Mouse (Mus musculus) liver, embryonic 13.5 days (tissue): Measurements from ENCODE around the gene Kcp. TPM values are rescaled to one million over a fixed set of nuclear protein-coding genes. Genes with fewer than 3 reads are reported as not detected.

Source experiments
- ATAC-seq: fragments of 200-750 bp; cut with Nextera tagmentation; 2 replicates; pipeline ENCODE4 v1.8.0; 2017; ENCODE audit warnings: low read depth, mild to moderate bottlenecking, moderate number of reproducible peaks, moderate library complexity
- DNase-seq: peaks from one replicate; pipeline ENCODE4 v3.0.0; 2022
- H3K27ac ChIP-seq: fragments of 300-500 bp; sonication (generic); 2 replicates; pipeline ENCODE4 v1.5.1; 2015; ENCODE audit warnings: moderate library complexity, mild to moderate bottlenecking, inconsistent platforms
- H3K27me3 ChIP-seq: fragments of 300-500 bp; sonication (generic); 2 replicates; pipeline ENCODE4 v1.6.1; 2015; ENCODE audit warnings: mild to moderate bottlenecking, inconsistent platforms
- H3K36me3 ChIP-seq: fragments of 300-500 bp; sonication (generic); 2 replicates; pipeline ENCODE4 v1.6.1; 2015; ENCODE audit warnings: mild to moderate bottlenecking, inconsistent platforms
- H3K4me1 ChIP-seq: fragments of 300-500 bp; sonication (generic); replicated peaks from 2 replicates; pipeline ENCODE4 v1.6.1; 2015; ENCODE audit warnings: inconsistent platforms
- H3K4me2 ChIP-seq: fragments of 300-500 bp; sonication (generic); 2 replicates; pipeline ENCODE4 v1.6.1; 2015; ENCODE audit warnings: inconsistent platforms, mild to moderate bottlenecking, moderate library complexity
- H3K4me3 ChIP-seq: fragments of 300-500 bp; sonication (generic); replicated peaks from 2 replicates; pipeline ENCODE4 v1.5.1; 2015; ENCODE audit warnings: mild to moderate bottlenecking, inconsistent platforms
- H3K9ac ChIP-seq: fragments of 300-500 bp; sonication (generic); 2 replicates; pipeline ENCODE4 v1.6.1; 2015; ENCODE audit warnings: mild to moderate bottlenecking, inconsistent platforms
- H3K9me3 ChIP-seq: fragments of 300-500 bp; sonication (generic); replicated peaks from 2 replicates; pipeline ENCODE4 v1.6.1; 2016; ENCODE audit warnings: inconsistent platforms
- WGBS: fragments of 180-500 bp; shearing (Covaris S2); methylation state at CpG from one replicate; pipeline ENCODE4 v1.1.7; 2015; ENCODE audit not compliant: insufficient replicate concordance; 5-methylcytosine and 5-hydroxymethylcytosine counted together
- polyA plus RNA-seq: library from polyadenylated mRNA; unstranded; fragments of >200 nt; fragmentation: Nextera tagmentation; extraction: Ambion mirVana; gene quantifications from 2 replicates; pipeline ENCODE4 v1.2.1, GENCODE M21; 2015

Kcp gene
- polyA plus RNA-seq = 1.5 and 1.6 TPM in 2 replicates

GRCm38 (mm10) chr6:29507447-29508309 lies at the start of gene Kcp:
Gene Kcp, minus strand, starts transcription at chr6:29507952.
- Histone ChIP-seq H3K27ac (no peak within 1 kb of the TSS), H3K27me3 (peaks cover 59% of the 10 kb centered on the region), H3K9ac (peak within 1 kb of the TSS; percentile 41; the same call in 1 of the 2 replicates), H3K4me3 (peak within 1 kb of the TSS; percentile 52), H3K9me3 (no peaks in the 10 kb centered on the region), H3K4me1 (peaks cover 24% of the 10 kb centered on the region), H3K36me3 (no peaks in the 10 kb centered on the region), H3K4me2 (peak within 1 kb of the TSS; percentile 65)
- no peak for DNase-seq
- ATAC-seq = peak; percentile 39; the same call in 1 of the 2 replicates
- WGBS = 1% methylated on average over 46 of the region's 47 CpGs

- no peak overlapping the region for H3K4me2 ChIP-seq
- no peak overlapping the region for H3K27ac ChIP-seq
- H3K9ac ChIP-seq = no peak overlapping the region
- ATAC-seq = no peak
- no peaks in the 10 kb centered on the region for H3K27me3 ChIP-seq
- WGBS = 79% methylated on average over 2 of the region's 2 CpGs
- H3K4me1 ChIP-seq = no peaks in the 10 kb centered on the region
- H3K9me3 ChIP-seq = no peaks in the 10 kb centered on the region
- peaks cover 91% of the 10 kb centered on the region for H3K36me3 ChIP-seq
- no peak for DNase-seq
- H3K4me3 ChIP-seq = no peak overlapping the region
Measured at GRCm38 (mm10) chr6:29557112-29557511, 49.4 kb upstream of the Kcp start.

GRCm38 (mm10) chr6:29552526-29552925 lies 44.8 kb upstream of the Kcp start:
- DNase-seq (no peak), ATAC-seq (no peak)
- no peaks in the 10 kb centered on the region for H3K27me3 ChIP-seq
- H3K4me2 ChIP-seq = no peak overlapping the region
- no peaks in the 10 kb centered on the region for H3K4me1 ChIP-seq
- no peaks in the 10 kb centered on the region for H3K9me3 ChIP-seq
- 85% methylated on average over 2 of the region's 2 CpGs for WGBS
- H3K36me3 ChIP-seq = peaks cover 87% of the 10 kb centered on the region
- H3K9ac ChIP-seq = no peak overlapping the region
- no peak overlapping the region for H3K27ac ChIP-seq
- H3K4me3 ChIP-seq = no peak overlapping the region

GRCm38 (mm10) chr6:29548086-29548485 lies 40.3 kb upstream of the Kcp start:
- Histone ChIP-seq H3K27ac (no peak overlapping the region), H3K4me2 (no peak overlapping the region), H3K27me3 (no peaks in the 10 kb centered on the region), H3K4me3 (no peak overlapping the region), H3K4me1 (no peaks in the 10 kb centered on the region), H3K36me3 (peaks cover 88% of the 10 kb centered on the region), H3K9ac (no peak overlapping the region), H3K9me3 (no peaks in the 10 kb centered on the region)
- no peak for ATAC-seq
- no peak for DNase-seq
- 90% methylated on average over 1 of the region's 1 CpGs for WGBS

GRCm38 (mm10) chr6:29547582-29547981 lies 39.8 kb upstream of the Kcp start:
- H3K27me3 ChIP-seq = no peaks in the 10 kb centered on the region
- no peaks in the 10 kb centered on the region for H3K4me1 ChIP-seq
- H3K4me3 ChIP-seq = no peak overlapping the region
- H3K9me3 ChIP-seq = no peaks in the 10 kb centered on the region
- H3K4me2 ChIP-seq = no peak overlapping the region
- no peak overlapping the region for H3K9ac ChIP-seq
- H3K27ac ChIP-seq = no peak overlapping the region
- ATAC-seq (no peak), DNase-seq (no peak)
- H3K36me3 ChIP-seq = peaks cover 88% of the 10 kb centered on the region

GRCm38 (mm10) chr6:29545611-29546010 lies 37.9 kb upstream of the Kcp start:
- no peak overlapping the region for H3K27ac ChIP-seq
- DNase-seq = no peak
- no peak overlapping the region for H3K4me2 ChIP-seq
- no peak overlapping the region for H3K4me3 ChIP-seq
- no peaks in the 10 kb centered on the region for H3K4me1 ChIP-seq
- no peak for ATAC-seq
- H3K36me3 ChIP-seq = peaks cover 86% of the 10 kb centered on the region
- H3K9ac ChIP-seq = no peak overlapping the region
- no peaks in the 10 kb centered on the region for H3K27me3 ChIP-seq
- 90% methylated on average over 2 of the region's 2 CpGs for WGBS
- no peaks in the 10 kb centered on the region for H3K9me3 ChIP-seq

- Histone ChIP-seq H3K9me3 (no peaks in the 10 kb centered on the region), H3K27me3 (no peaks in the 10 kb centered on the region), H3K4me3 (no peak overlapping the region), H3K9ac (no peak overlapping the region), H3K4me2 (no peak overlapping the region), H3K27ac (no peak overlapping the region), H3K4me1 (no peaks in the 10 kb centered on the region), H3K36me3 (peaks cover 52% of the 10 kb centered on the region)
- WGBS = 85% methylated on average over 1 of the region's 1 CpGs
- ATAC-seq (no peak), DNase-seq (no peak)
Measured at GRCm38 (mm10) chr6:29540956-29541355, 33.2 kb upstream of the Kcp start.

GRCm38 (mm10) chr6:29540223-29540622 lies 32.5 kb upstream of the Kcp start:
- Histone ChIP-seq H3K4me2 (no peak overlapping the region), H3K4me3 (no peak overlapping the region), H3K9me3 (no peaks in the 10 kb centered on the region), H3K9ac (no peak overlapping the region), H3K4me1 (no peaks in the 10 kb centered on the region), H3K27ac (no peak overlapping the region), H3K27me3 (no peaks in the 10 kb centered on the region), H3K36me3 (peaks cover 44% of the 10 kb centered on the region)
- ATAC-seq = no peak
- DNase-seq = no peak
- WGBS = 81% methylated on average over 6 of the region's 6 CpGs

GRCm38 (mm10) chr6:29539502-29539901 lies 31.8 kb upstream of the Kcp start:
- H3K4me2 ChIP-seq = no peak overlapping the region
- WGBS = 86% methylated on average over 8 of the region's 8 CpGs
- no peaks in the 10 kb centered on the region for H3K4me1 ChIP-seq
- no peaks in the 10 kb centered on the region for H3K27me3 ChIP-seq
- DNase-seq (no peak), ATAC-seq (no peak)
- no peak overlapping the region for H3K27ac ChIP-seq
- peaks cover 38% of the 10 kb centered on the region for H3K36me3 ChIP-seq
- no peak overlapping the region for H3K4me3 ChIP-seq
- no peak overlapping the region for H3K9ac ChIP-seq
- no peaks in the 10 kb centered on the region for H3K9me3 ChIP-seq

GRCm38 (mm10) chr6:29537221-29537620 lies 29.5 kb upstream of the Kcp start:
- Histone ChIP-seq H3K27me3 (no peaks in the 10 kb centered on the region), H3K4me1 (no peaks in the 10 kb centered on the region), H3K9me3 (no peaks in the 10 kb centered on the region), H3K27ac (no peak overlapping the region), H3K4me3 (no peak overlapping the region), H3K36me3 (peaks cover 17% of the 10 kb centered on the region), H3K9ac (no peak overlapping the region), H3K4me2 (no peak overlapping the region)
- no peak for DNase-seq
- 77% methylated on average over 3 of the region's 3 CpGs for WGBS
- ATAC-seq = no peak

- H3K27me3 ChIP-seq = no peaks in the 10 kb centered on the region
- no peak overlapping the region for H3K27ac ChIP-seq
- DNase-seq (no peak), ATAC-seq (no peak)
- H3K4me1 ChIP-seq = no peaks in the 10 kb centered on the region
- no peaks in the 10 kb centered on the region for H3K9me3 ChIP-seq
- no peak overlapping the region for H3K4me2 ChIP-seq
- WGBS = 75% methylated on average over 4 of the region's 4 CpGs
- H3K9ac ChIP-seq = no peak overlapping the region
- peaks cover 12% of the 10 kb centered on the region for H3K36me3 ChIP-seq
- H3K4me3 ChIP-seq = no peak overlapping the region
Measured at GRCm38 (mm10) chr6:29536651-29537193, 29.0 kb upstream of the Kcp start.

GRCm38 (mm10) chr6:29535316-29535715 lies 27.6 kb upstream of the Kcp start:
- Histone ChIP-seq H3K27ac (no peak overlapping the region), H3K36me3 (peaks cover under 1% of the 10 kb centered on the region; the same call in 1 of the 2 replicates), H3K27me3 (peaks cover 9% of the 10 kb centered on the region), H3K9me3 (no peaks in the 10 kb centered on the region), H3K4me2 (no peak overlapping the region), H3K9ac (no peak overlapping the region), H3K4me1 (no peaks in the 10 kb centered on the region), H3K4me3 (no peak overlapping the region)
- ATAC-seq = no peak
- DNase-seq = no peak
- WGBS = 67% methylated on average over 6 of the region's 6 CpGs
